Mouse (Mus musculus) CD4-positive helper T cell, adult 2 months (primary cell): Measurements from ENCODE around the gene Fam25c.
A peak's percentile ranks its signal among the peaks of the same experiment; 100 is the strongest.
"Not testable (repeated sequence)": the region's sequence is repeated elsewhere in the genome, so short reads cannot be mapped to it uniquely, and the experiment has no call there.

Source experiments
- DNase-seq: peaks from one replicate; pipeline ENCODE4 v3.0.0-alpha.2; 2012; ENCODE audit warnings: low read depth, missing footprints, low spot score

Fam25c gene

GRCm38 (mm10) chr14:34327618-34328017 lies 27.6 kb downstream of the Fam25c start:
- DNase-seq = no peak

- no peak for DNase-seq
Observed at GRCm38 (mm10) chr14:34326606-34327005, 28.6 kb downstream of the Fam25c start.

- DNase-seq = no peak
Observed at GRCm38 (mm10) chr14:34323576-34324085, 31.6 kb downstream of the Fam25c start.

DNA sequence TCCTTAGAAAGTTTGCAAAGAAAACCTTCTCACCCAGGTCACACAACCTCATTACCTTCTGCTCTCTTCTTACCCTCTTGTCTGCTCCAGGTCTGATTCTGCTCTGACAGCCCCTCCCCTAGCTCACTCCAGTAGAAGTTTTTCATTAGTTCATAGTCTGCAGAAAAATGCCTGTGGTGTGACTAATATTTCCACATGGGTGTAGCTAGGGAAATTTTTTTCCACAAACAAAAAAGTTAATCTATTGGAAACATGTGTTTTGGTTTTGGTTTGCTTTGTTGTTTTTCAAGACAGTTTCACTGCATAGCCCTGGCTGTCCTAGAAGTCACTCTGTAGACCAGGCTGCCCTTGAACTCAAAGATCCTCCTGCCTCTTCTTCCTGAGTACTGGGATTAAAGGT lies 37.1 kb downstream of the Fam25c start:
- DNase-seq = peak; percentile 41

DNA sequence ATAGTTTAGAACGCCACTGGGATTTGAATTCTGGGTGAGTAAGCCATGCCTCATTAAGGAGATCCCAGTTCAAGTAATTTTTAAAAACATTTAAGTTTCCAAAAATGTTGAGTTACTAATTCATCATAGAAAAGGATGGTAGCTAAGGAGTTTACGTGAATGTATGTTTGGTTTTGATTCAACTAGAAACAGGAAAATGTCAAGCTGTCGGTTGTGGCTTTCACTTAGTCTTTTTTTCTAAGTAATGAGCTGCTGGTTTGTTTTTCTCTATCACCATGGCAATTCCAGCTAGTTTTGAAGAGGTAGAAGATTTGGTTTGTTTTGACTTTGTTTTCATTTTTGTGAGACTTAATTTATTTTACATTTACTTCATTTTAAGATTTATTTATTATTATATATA lies 37.8 kb downstream of the Fam25c start:
- DNase-seq = peak; percentile 74

DNA sequence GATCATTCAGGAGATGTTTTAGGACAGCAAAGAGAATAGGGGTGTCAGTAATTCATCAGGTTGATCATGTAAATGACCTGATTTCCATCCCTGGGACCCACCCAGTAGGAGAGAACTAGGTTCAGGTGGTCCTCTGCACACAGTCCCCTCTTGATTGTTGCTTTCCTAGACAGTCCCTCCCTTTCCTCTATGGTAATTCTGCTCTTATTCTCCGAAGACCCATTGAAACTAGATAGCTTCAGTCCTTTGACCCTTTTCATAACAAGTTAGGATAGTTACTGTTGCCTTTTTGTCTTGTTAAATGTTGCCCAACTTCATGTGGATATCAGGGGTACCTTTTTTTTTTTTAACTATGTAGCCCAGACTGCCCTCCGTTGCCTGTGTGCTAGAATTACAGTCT lies 38.9 kb downstream of the Fam25c start:
- DNase-seq = no peak

DNA sequence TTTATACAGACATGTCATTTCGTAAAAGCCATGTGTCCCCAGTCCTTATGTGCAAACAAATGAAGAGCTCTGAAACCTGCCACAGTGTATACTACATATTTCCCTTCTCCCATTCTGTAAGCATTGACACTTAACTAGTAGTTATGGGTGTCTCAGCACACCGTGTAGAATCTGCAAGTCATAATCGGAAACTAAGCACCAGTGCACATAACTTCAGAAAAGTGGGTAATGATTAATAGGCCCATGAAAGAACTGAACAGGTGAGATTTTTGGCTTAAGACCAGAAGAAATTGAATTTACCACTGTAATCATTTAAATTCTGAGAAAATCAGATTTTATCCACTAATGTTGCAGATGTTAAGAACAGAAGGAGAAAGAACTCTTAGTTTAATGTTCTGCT lies 40.4 kb downstream of the Fam25c start:
- DNase-seq = no peak

DNA sequence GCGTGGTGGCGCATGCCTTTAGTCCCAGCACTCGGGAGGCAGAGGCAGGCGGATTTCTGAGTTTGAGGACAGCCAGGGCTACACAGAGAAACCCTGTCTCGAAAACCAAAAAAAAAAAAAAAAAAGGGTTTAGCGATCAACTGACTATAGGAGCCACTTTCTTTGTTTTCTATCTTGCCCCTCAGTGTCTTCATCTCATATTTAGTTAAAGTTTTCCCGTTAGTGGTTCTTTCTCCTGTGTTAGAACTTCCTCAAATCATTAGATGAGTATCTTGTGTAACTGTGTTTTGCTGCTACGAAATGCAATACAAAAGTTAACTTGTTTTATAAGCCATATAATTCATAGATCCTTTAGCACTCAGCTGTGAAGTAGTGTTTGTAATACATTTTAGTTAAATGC lies 40.9 kb downstream of the Fam25c start:
- not testable (repeated sequence) for DNase-seq

DNA sequence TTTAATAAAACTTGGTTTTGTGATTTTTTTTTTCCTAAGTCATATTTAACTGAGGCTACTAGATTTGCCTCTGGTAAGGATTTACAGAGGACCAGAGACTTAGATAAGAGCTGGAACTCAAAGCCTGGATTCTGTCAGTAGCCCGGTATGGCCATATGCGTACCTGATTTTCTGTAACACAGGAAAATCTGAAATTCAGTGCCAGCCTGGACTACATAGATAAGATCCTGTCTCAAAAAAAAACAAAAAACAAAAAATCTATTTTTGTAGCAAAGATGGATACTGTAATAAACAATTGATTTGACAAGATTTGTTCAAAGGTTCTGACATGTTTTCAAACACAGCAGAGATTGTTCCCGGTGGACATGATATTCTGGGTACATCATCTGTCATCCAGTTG lies 41.6 kb downstream of the Fam25c start:
- no peak for DNase-seq

- no peak for DNase-seq
Observed at GRCm38 (mm10) chr14:34312339-34313048, 42.7 kb downstream of the Fam25c start.

- DNase-seq = no peak
Observed at GRCm38 (mm10) chr14:34311691-34312090, 43.5 kb downstream of the Fam25c start.

- DNase-seq = peak; percentile 71
Observed at GRCm38 (mm10) chr14:34311021-34311631, 44.1 kb downstream of the Fam25c start.

- DNase-seq = peak; percentile 94
Observed at GRCm38 (mm10) chr14:34310234-34310965, 44.8 kb downstream of the Fam25c start, which contains the start of the genes Shld2 and Glud1. Shld2 (minus strand) TSS chr14:34310493. Glud1 (plus strand) TSS chr14:34310727.

DNA sequence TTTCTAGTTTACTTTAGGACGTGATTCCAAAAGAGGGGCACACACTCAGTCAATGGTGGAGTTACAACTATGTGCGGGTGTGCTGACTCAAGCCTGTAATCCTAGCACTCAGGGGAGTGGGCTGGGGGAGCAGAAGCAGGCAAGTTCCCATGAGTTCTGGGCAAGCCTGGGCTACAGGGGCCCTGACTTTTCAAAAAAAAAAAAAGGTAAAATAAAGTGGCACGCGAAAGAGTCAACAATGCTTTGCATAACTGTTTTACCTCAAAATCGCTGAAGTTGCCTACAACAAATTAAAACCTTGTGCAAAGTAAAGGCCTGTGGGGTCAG lies 45.4 kb downstream of the Fam25c start:
- no peak for DNase-seq

DNA sequence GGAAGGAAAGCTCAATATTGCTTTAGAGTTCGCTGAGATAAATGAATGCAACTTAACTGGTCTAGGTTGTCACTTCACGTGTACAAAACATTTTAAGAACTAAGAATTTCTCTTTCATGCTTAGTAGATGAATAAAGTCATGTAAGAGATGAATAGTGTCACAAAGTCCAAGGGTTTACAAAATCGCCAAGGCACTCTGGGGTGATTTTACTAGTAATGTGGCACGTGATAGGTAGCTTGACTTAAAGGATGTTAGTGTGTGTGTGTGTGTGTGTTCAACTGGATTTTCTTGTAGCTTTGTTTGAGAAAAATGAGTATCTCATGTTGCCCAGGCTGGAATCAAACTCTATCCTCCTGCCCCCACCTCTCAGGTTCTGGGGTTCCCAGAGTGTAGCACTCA lies 46.0 kb downstream of the Fam25c start:
- DNase-seq = no peak

GRCm38 (mm10) chr14:34303265-34303680 lies 52.0 kb downstream of the Fam25c start:
- DNase-seq = no peak

GRCm38 (mm10) chr14:34302681-34303242 lies 52.5 kb downstream of the Fam25c start:
- no peak for DNase-seq
